Mouse (Mus musculus): ENCODE results near the gene Capn11. TPM values are rescaled to one million over a fixed set of nuclear protein-coding genes. Genes with fewer than 3 reads are reported as not detected.

The Capn11 gene
- total and polyA plus RNA-seq, 2 experiments from 2014 or later: 0.19 to 1.2 TPM

DNA sequence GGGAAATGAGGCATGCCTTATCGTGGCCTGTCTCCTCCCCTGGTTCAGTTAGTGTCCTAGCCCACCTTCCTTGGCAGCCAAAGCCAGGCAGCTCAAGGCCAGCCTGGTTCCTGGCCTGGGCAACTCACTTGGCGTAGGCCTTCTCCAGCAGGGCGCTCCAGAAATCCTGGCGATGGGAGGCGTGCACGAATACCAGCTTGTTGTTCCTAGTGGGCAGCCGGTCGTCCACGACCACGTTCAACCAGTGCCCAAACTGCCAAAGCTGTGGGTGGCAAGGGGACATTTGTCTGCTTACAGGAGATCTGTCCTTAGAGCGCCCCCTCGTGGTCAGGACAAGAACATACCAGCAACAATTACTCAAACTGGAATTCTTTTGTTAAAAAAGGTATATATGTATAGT lies 16.4 kb downstream of the Capn11 start:
- TF ChIP-seq CTCF (IDR thresholded peaks at IDR 0.05): peak; percentile 83
- no peak overlapping the region for H3K9ac ChIP-seq (replicated peaks; ENCODE audit: low read length, poor library complexity, severe bottlenecking)
- DNase-seq (ENCODE audit: low spot score) (peak; percentile 88), ATAC-seq (ENCODE audit: low FRiP score) (no peak)
- no peaks in the 10 kb centered on the region for H3K4me1 ChIP-seq (ENCODE audit: insufficient read depth, low read length)
- H3K36me3 ChIP-seq (ENCODE audit: insufficient read depth, low read length): no peaks in the 10 kb centered on the region
- H3K4me2 ChIP-seq (ENCODE audit: low read depth, low read length, poor library complexity, severe bottlenecking): no peak overlapping the region
- H3K4me3 ChIP-seq (ENCODE audit: low read depth, low read length): no peak overlapping the region
- H3K27ac ChIP-seq (ENCODE audit: low read depth, low read length): no peak overlapping the region
- 19% methylated on average over 12 of the region's 12 CpGs for WGBS
- no peaks in the 10 kb centered on the region for H3K27me3 ChIP-seq (ENCODE audit: insufficient read depth, low read length)
- H3K9me3 ChIP-seq (ENCODE audit: low read length): no peaks in the 10 kb centered on the region

DNA sequence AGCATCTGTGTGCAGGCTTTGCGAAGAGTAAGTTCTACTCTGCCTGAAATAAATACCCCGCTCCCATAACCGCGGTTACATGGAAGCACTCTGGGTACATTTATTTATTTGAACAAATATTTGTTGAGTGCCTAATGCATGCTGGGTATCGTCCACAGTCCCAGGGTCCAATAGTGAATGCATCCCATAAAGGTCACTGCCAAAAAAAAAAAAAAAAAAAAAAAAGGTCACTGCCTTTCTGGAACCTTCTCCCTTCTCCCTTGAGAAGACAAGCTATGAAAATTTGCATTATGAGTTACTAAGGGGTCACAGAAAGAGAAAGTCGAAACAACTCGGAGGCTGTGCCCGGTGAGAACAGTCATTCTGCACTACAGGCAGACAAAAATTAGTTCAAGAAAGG lies 17.1 kb downstream of the Capn11 start:
- no peak for ATAC-seq (ENCODE audit: low FRiP score)
- Histone ChIP-seq H3K4me2 (ENCODE audit: low read depth, low read length, poor library complexity, severe bottlenecking) (no peak overlapping the region), H3K27me3 (ENCODE audit: insufficient read depth, low read length) (no peaks in the 10 kb centered on the region), H3K9ac (replicated peaks; ENCODE audit: low read length, poor library complexity, severe bottlenecking) (no peak overlapping the region), H3K4me1 (ENCODE audit: insufficient read depth, low read length) (no peaks in the 10 kb centered on the region), H3K36me3 (ENCODE audit: insufficient read depth, low read length) (no peaks in the 10 kb centered on the region), H3K4me3 (ENCODE audit: low read depth, low read length) (no peak overlapping the region), H3K9me3 (ENCODE audit: low read length) (no peaks in the 10 kb centered on the region), H3K27ac (ENCODE audit: low read depth, low read length) (no peak overlapping the region)
- WGBS: 88% methylated on average over 8 of the region's 8 CpGs
- DNase-seq (ENCODE audit: low spot score): no peak
- TF ChIP-seq CTCF (IDR thresholded peaks at IDR 0.05): no peak

DNA sequence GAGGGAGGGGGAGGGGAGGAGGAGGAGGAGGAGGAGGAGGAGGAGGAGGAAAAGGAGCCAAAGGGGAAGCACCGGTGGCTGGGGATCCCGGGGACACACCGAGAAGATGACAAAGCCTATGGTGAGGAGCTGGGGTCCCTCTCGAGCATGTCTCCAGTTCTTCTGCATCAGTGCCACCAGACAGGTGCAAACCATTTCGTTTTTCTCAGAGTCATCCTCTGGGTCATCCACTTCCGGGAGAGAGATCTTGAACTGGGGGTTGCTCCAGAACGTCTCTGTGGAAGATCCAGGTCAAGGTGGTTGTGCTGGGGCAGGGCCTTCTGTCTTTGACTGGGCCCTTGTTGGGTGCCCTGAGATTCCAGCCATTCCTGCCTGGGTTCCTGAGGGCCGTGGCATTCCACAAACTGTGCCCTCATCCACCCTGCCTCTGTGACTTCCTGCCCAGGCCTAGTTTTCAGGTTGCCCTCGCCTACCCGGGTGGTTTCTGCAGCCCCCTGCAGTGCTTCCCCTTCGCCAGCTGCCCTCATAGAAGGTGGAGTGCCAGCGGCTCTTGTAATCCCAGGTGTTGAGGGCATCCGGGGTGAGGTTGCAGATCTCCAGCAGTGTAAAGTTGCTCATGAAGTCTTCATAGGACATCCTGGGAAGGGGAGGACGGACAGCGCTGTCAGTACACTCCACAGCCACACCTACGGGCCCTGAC lies 20.4 kb downstream of the Capn11 start:
- Histone ChIP-seq H3K27me3 (ENCODE audit: insufficient read depth, low read length) (peaks cover under 1% of the 10 kb centered on the region; the same call in 1 of the 2 replicates), H3K4me3 (ENCODE audit: low read depth, low read length) (no peak overlapping the region), H3K27ac (ENCODE audit: low read depth, low read length) (no peak overlapping the region), H3K9me3 (ENCODE audit: low read length) (no peaks in the 10 kb centered on the region), H3K4me2 (ENCODE audit: low read depth, low read length, poor library complexity, severe bottlenecking) (no peak overlapping the region), H3K36me3 (ENCODE audit: insufficient read depth, low read length) (no peaks in the 10 kb centered on the region), H3K9ac (replicated peaks; ENCODE audit: low read length, poor library complexity, severe bottlenecking) (no peak overlapping the region), H3K4me1 (ENCODE audit: insufficient read depth, low read length) (no peaks in the 10 kb centered on the region)
- no peak for ATAC-seq (ENCODE audit: low FRiP score)
- no peak for TF ChIP-seq CTCF (IDR thresholded peaks at IDR 0.05)
- no peak for DNase-seq (ENCODE audit: low spot score)
- 83% methylated on average over 16 of the region's 16 CpGs for WGBS

DNA sequence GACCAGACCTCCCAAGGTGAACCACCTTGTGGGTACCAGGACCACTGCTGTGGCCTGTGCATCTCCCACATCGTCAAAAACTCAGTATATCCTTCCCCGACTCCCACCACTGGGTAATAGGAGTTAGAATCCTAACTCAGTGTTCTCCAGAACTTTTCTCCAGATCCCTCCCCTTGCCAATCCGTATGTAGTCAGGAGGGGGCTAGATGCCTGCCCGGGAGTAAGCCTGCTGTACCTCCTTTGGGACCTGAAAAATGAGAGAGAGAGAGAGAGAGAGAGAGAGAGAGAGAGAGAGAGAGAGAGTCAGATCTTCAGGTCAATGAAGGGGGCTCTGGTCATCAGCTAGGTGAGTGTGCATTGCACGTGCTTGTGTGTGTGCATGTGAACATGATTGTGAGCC lies 25.1 kb downstream of the Capn11 start:
- peaks cover 3% of the 10 kb centered on the region; the same call in 1 of the 2 replicates for H3K27me3 ChIP-seq (ENCODE audit: insufficient read depth, low read length)
- H3K36me3 ChIP-seq (ENCODE audit: insufficient read depth, low read length): no peaks in the 10 kb centered on the region
- no peak overlapping the region for H3K4me2 ChIP-seq (ENCODE audit: low read depth, low read length, poor library complexity, severe bottlenecking)
- no peak for TF ChIP-seq CTCF (IDR thresholded peaks at IDR 0.05)
- no peak overlapping the region for H3K27ac ChIP-seq (ENCODE audit: low read depth, low read length)
- WGBS: 84% methylated on average over 5 of the region's 5 CpGs
- DNase-seq (ENCODE audit: low spot score) (no peak), ATAC-seq (ENCODE audit: low FRiP score) (no peak)
- H3K4me1 ChIP-seq (ENCODE audit: insufficient read depth, low read length): peaks cover 5% of the 10 kb centered on the region; the same call in 1 of the 2 replicates
- no peak overlapping the region for H3K4me3 ChIP-seq (ENCODE audit: low read depth, low read length)
- H3K9ac ChIP-seq (replicated peaks; ENCODE audit: low read length, poor library complexity, severe bottlenecking): no peak overlapping the region
- H3K9me3 ChIP-seq (ENCODE audit: low read length): no peaks in the 10 kb centered on the region

DNA sequence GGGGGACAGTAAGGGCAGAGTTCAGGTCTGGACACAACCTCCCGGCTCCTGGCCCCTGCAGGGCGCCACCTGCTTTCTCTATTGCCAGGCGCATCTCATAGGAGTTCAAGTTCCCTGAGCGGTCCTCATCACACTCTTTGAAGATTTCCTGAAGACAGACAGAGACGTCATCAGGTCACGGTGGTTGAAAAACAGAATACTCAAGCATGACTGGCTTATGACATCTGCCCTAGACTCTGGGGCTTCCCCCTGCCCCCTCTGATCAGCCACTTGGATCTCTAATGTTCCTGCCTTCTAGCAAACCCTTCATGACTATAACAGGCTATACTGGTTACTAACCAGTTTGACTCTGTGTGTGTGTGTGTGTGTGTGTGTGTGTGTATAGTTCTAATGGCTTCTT lies 27.2 kb downstream of the Capn11 start:
- no peak overlapping the region for H3K9ac ChIP-seq (replicated peaks; ENCODE audit: low read length, poor library complexity, severe bottlenecking)
- H3K4me1 ChIP-seq (ENCODE audit: insufficient read depth, low read length): peaks cover 5% of the 10 kb centered on the region; the same call in 1 of the 2 replicates
- H3K27me3 ChIP-seq (ENCODE audit: insufficient read depth, low read length): peaks cover 3% of the 10 kb centered on the region; the same call in 1 of the 2 replicates
- ATAC-seq (ENCODE audit: low FRiP score) (no peak), DNase-seq (ENCODE audit: low spot score) (no peak)
- no peaks in the 10 kb centered on the region for H3K36me3 ChIP-seq (ENCODE audit: insufficient read depth, low read length)
- H3K27ac ChIP-seq (ENCODE audit: low read depth, low read length): no peak overlapping the region
- H3K4me2 ChIP-seq (ENCODE audit: low read depth, low read length, poor library complexity, severe bottlenecking): no peak overlapping the region
- no peak overlapping the region for H3K4me3 ChIP-seq (ENCODE audit: low read depth, low read length)
- no peaks in the 10 kb centered on the region for H3K9me3 ChIP-seq (ENCODE audit: low read length)
- TF ChIP-seq CTCF (IDR thresholded peaks at IDR 0.05): no peak
- 79% methylated on average over 6 of the region's 6 CpGs for WGBS

DNA sequence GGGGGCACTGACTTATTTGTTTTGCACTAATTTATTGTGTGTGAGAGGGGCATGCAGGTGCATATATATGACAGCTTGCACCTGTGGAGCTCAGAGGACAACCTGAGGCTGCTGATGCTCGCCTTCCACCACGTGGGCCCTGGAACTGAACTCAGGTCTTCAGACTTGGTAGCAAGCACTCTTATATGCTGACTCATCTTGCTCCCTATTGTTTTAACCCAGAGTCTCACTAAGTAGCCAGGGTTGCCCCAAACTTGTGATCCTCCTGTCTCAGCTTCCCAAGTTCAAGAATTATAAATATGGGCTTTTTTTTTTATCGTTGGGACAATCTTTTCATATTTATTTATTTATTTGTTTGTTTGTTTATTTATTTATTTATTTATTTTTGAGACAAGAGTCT lies 28.1 kb downstream of the Capn11 start:
- no peak for TF ChIP-seq CTCF (IDR thresholded peaks at IDR 0.05)
- 66% methylated on average over 3 of the region's 3 CpGs for WGBS

More for the DNA sequence above, 28.1 kb downstream of the Capn11 start:
- Histone ChIP-seq H3K4me1 (ENCODE audit: insufficient read depth, low read length) (peaks cover 5% of the 10 kb centered on the region; the same call in 1 of the 2 replicates), H3K27ac (ENCODE audit: low read depth, low read length) (0 out of 2 replicates have a peak overlapping the region, but pooled peaks have one; percentile 81), H3K4me2 (ENCODE audit: low read depth, low read length, poor library complexity, severe bottlenecking) (peak overlapping the region; percentile 63), H3K36me3 (ENCODE audit: insufficient read depth, low read length) (no peaks in the 10 kb centered on the region), H3K9ac (replicated peaks; ENCODE audit: low read length, poor library complexity, severe bottlenecking) (0 out of 2 replicates have a peak overlapping the region, but pooled peaks have one; percentile 59), H3K4me3 (ENCODE audit: low read depth, low read length) (peak overlapping the region; percentile 40), H3K9me3 (ENCODE audit: low read length) (no peaks in the 10 kb centered on the region), H3K27me3 (ENCODE audit: insufficient read depth, low read length) (peaks cover 3% of the 10 kb centered on the region; the same call in 1 of the 2 replicates)
- DNase-seq (ENCODE audit: low spot score): no peak
- peak; percentile 5; the same call in 1 of the 2 replicates for ATAC-seq (ENCODE audit: low FRiP score)
